Mouse (Mus musculus): ENCODE data around the gene Phldb1. TPM values are rescaled to one million over a fixed set of nuclear protein-coding genes. Genes with fewer than 3 reads are reported as not detected.

The Phldb1 gene
- total RNA-seq, 2 experiments from 2014 or later, result 29.3 to 32.1 TPM

- peak; percentile 67 for DNase-seq
- intact Hi-C loops (cut with DNase I), result no loop called here
- no peak overlapping the region for H3K27ac ChIP-seq
Observed at GRCm38 (mm10) chr9:44637551-44638169, 97.3 kb downstream of the Phldb1 start.

More at GRCm38 (mm10) chr9:44637551-44638169, 97.3 kb downstream of the Phldb1 start:
- H3K4me3 ChIP-seq, result peak overlapping the region; percentile 23
- TF ChIP-seq CTCF (IDR thresholded peaks at IDR 0.05), result peak; percentile 27; the same call in 1 of the 2 replicates

Other genes starting within 250 kb of the Phldb1 start
- gene Cxcr5, start 173.3 kb downstream of the Phldb1 start, total RNA-seq (2021), result not detected
- gene Ddx6, start 130.3 kb downstream of the Phldb1 start, total RNA-seq (2021), result 10 to 100 TPM; 68.8 to 74.4 TPM
- gene Treh, start 62.0 kb downstream of the Phldb1 start, total RNA-seq (2021), result not detected
- gene Arcn1, start 32.6 kb upstream of the Phldb1 start, total RNA-seq (2021), result 10 to 100 TPM; 83.0 to 85.3 TPM
- gene Ift46, start 32.7 kb upstream of the Phldb1 start, total RNA-seq (2021), result 10 to 100 TPM; 27.4 to 28.4 TPM
- 1 to 10 TPM; 4.2 to 7.9 TPM for gene Tmem25, start 64.1 kb upstream of the Phldb1 start, total RNA-seq (2021)
- gene Ttc36, start 67.9 kb upstream of the Phldb1 start, total RNA-seq (2021), result under 1 TPM; 0.25 to 0.41 TPM
- gene Kmt2a, start 146.1 kb upstream of the Phldb1 start, total RNA-seq (2021), result 10 to 100 TPM; 21.5 to 21.7 TPM
- gene Atp5l, start 185.5 kb upstream of the Phldb1 start, total RNA-seq (2021), result 100 to 1,000 TPM; 668 to 937 TPM
- 10 to 100 TPM; 40.7 to 48.2 TPM for gene Ube4a, start 230.4 kb upstream of the Phldb1 start, total RNA-seq (2021)
- not detected for gene Cd3g, start 245.2 kb upstream of the Phldb1 start, total RNA-seq (2021)
- gene Cd3d, start 246.6 kb upstream of the Phldb1 start, total RNA-seq (2021), result not detected

Data from gastrocnemius, adult 2 months (tissue).